ENCODE assay signal across 9 mouse cellular contexts in the genomic region with DNA sequence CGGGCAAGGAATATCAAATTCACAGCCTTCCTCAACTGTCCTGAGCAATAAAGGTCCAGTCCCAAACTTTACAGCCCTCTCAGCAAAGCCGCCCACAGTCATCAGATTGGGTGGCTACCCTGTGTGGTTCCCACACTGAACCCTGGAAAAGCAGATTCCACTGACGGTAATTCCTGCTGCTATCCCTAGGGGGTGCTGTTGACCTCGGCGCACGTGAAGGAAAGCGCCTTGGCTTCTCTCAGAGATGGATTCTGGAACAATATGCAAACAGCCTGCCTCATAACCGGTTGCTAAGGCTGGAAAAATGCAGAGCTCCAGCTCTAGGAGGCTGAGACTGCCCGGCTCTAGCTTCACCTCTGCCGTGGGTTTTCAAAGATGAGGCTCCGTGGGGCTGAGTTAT. TPM values are rescaled to one million over a fixed set of nuclear protein-coding genes. Genes with fewer than 3 reads are reported as not detected.
A peak's percentile ranks its signal among the peaks of the same experiment; 100 is the strongest.
DNase-seq lines count a peak whose midpoint lies in the region; ATAC-seq lines count a peak whose summit lies in the region.
"Had no signal": no experiment of that assay in that cellular context is flagged by ENCODE, and none has a peak within 500 bp of the region (broad histone marks: within the 10 kb centered on the region; RNA-seq: fewer than 3 reads in every experiment).

No protein-coding gene starts in this region.

- no peak overlapping the region for H3K9ac ChIP-seq in forebrain, embryonic 13.5 days
- H3K9ac ChIP-seq: liver, embryonic 13.5 days had no signal

- no peaks in the 10 kb centered on the region for H3K36me3 ChIP-seq in forebrain, embryonic 10.5 days (replicated peaks)
- no peaks in the 10 kb centered on the region for H3K36me3 ChIP-seq in forebrain, embryonic 13.5 days (ENCODE audit: poor library complexity, severe bottlenecking)
- H3K36me3 ChIP-seq: liver, embryonic 13.5 days had no signal

- no peaks in the 10 kb centered on the region; the same call in 1 of the 2 replicates for H3K9me3 ChIP-seq in forebrain, embryonic 10.5 days
- H3K9me3 ChIP-seq in forebrain, embryonic 13.5 days (replicated peaks) = no peaks in the 10 kb centered on the region
- H3K9me3 ChIP-seq: liver, embryonic 13.5 days had no signal

- H3K27me3 ChIP-seq in forebrain, embryonic 10.5 days (ENCODE audit: poor library complexity, severe bottlenecking) = no peaks in the 10 kb centered on the region
- no peaks in the 10 kb centered on the region for H3K27me3 ChIP-seq in forebrain, embryonic 13.5 days
- H3K27me3 ChIP-seq: liver, embryonic 13.5 days had no signal

- H3K4me1 ChIP-seq in forebrain, embryonic 10.5 days = no peaks in the 10 kb centered on the region
- H3K4me1 ChIP-seq in forebrain, embryonic 13.5 days = no peaks in the 10 kb centered on the region
- H3K4me1 ChIP-seq: liver, embryonic 13.5 days had no signal

- H3K4me3 ChIP-seq in forebrain, embryonic 10.5 days = no peak overlapping the region
- H3K4me3 ChIP-seq in forebrain, embryonic 13.5 days = no peak overlapping the region
- H3K4me3 ChIP-seq: liver, embryonic 13.5 days had no signal

- 49% methylated on average over 11 of the region's 11 CpGs for WGBS in forebrain, embryonic 10.5 days
- 49% methylated on average over 11 of the region's 11 CpGs for WGBS in forebrain, embryonic 13.5 days

- DNase-seq in forebrain, embryonic 10.5 days (ENCODE audit: extremely low spot score, low spot score) = peak; percentile 31
- DNase-seq in left cerebral cortex, postnatal 4 days = peak; percentile 37
- no peak for DNase-seq in left cerebral cortex, postnatal 10 days (ENCODE audit: extremely low spot score in 1 of 2, low spot score in 2 of 2)
- peak; percentile 22 for DNase-seq in cerebellum, adult 8-10 months
- peak; percentile 37 to 43 for DNase-seq in kidney, postnatal 4 days
- DNase-seq in thymus, postnatal 4 days = peak; percentile 25
- no peak for DNase-seq in right cerebral cortex, adult 18-20 months
- DNase-seq: liver, embryonic 13.5 days had no signal

- intact Hi-C loops in left cerebral cortex, postnatal 4 days (cut with DNase I) = no loop called here
- intact Hi-C loops in left cerebral cortex, postnatal 10 days (cut with DNase I) = no loop called here

- no peak overlapping the region for H3K27ac ChIP-seq in forebrain, embryonic 10.5 days
- H3K27ac ChIP-seq in forebrain, embryonic 13.5 days = no peak overlapping the region
- H3K27ac ChIP-seq: liver, embryonic 13.5 days had no signal

- ATAC-seq in forebrain, embryonic 13.5 days = no peak

- H3K4me2 ChIP-seq in forebrain, embryonic 13.5 days = no peak overlapping the region
- H3K4me2 ChIP-seq: liver, embryonic 13.5 days had no signal

RNA-seq across cellular contexts. Expression of gene Hspa4, which starts 57.1 kb away (rescaled TPM):
- 127 and 136 TPM in 2 replicates for polyA plus RNA-seq in forebrain, embryonic 10.5 days (2016; fragmentation: Nextera tagmentation; extraction: Ambion mirVana)
- polyA plus RNA-seq in forebrain, embryonic 13.5 days (2015; fragmentation: Nextera tagmentation; extraction: Ambion mirVana) = 62.7 and 67.2 TPM in 2 replicates
- total RNA-seq in left cerebral cortex, postnatal 4 days (2021) = 100 to 1,000 TPM; 164 to 170 TPM
- total RNA-seq in left cerebral cortex, postnatal 10 days (2021) = 100 to 1,000 TPM; 188 to 192 TPM

Comparison
In these comparisons a context has a peak if more than half of its experiments do, and no peak if none do; other contexts are left out.
1. DNase-seq: peak in forebrain, embryonic 10.5 days (single experiment), left cerebral cortex, postnatal 4 days (single experiment), cerebellum, adult 8-10 months (single experiment), kidney, postnatal 4 days (2 of 2) and thymus, postnatal 4 days (single experiment); none in left cerebral cortex, postnatal 10 days (0 of 2) and right cerebral cortex, adult 18-20 months (single experiment).